Mouse (Mus musculus) MEL-GATA-1-ER (cell line): ENCODE results near the gene Egfl7.

Experiments
- DNase-seq: peaks from one replicate; pipeline ENCODE4 v3.0.0-alpha.2; 2012; ENCODE audit warnings: low read depth; ENCODE audit errors: extremely low read depth

Gene Egfl7

GRCm38 (mm10) chr2:26638572-26638971, 58.8 kb downstream of the Egfl7 start:
- no peak for DNase-seq

GRCm38 (mm10) chr2:26639083-26639482, 59.3 kb downstream of the Egfl7 start:
- DNase-seq = peak; percentile 45

GRCm38 (mm10) chr2:26639838-26640830, 60.3 kb downstream of the Egfl7 start:
- DNase-seq = peak; percentile 90

GRCm38 (mm10) chr2:26641006-26641647, 61.3 kb downstream of the Egfl7 start:
- peak; percentile 71 for DNase-seq
